Mouse (Mus musculus) forelimb bud, embryonic 11.5 days (tissue): Measurements from ENCODE around the gene Nova2.

Experiments used
- DNase-seq: peaks from one replicate; pipeline ENCODE4 v3.0.0-alpha.2; 2012; ENCODE audit warnings: low read depth, low spot score

Nova2 gene

GRCm38 (mm10) chr7:19010581-19010980, 84.9 kb downstream of the Nova2 start:
- DNase-seq: no peak

GRCm38 (mm10) chr7:19012025-19012621, 86.4 kb downstream of the Nova2 start:
- no peak for DNase-seq

- DNase-seq: no peak
Measured at GRCm38 (mm10) chr7:19012882-19013281, 87.2 kb downstream of the Nova2 start.

- DNase-seq: no peak
Measured at GRCm38 (mm10) chr7:19014452-19014851, 88.8 kb downstream of the Nova2 start.
